Mouse (Mus musculus) forebrain, embryonic 10.5 days (tissue): ENCODE measurements at regions not wholly inside any gene's neighbourhood (a gene's known extent, or its start where the extent isn't known, plus 50 kb on each side); places are given as distances from the start of the nearest gene placed in this dataset.
A peak's percentile ranks its signal among the peaks of the same experiment; 100 is the strongest.

Experiments
- DNase-seq: peaks from one replicate; pipeline ENCODE4 v3.0.0-alpha.2; 2017; ENCODE audit warnings: low spot score; ENCODE audit errors: extremely low spot score
- H3K27ac ChIP-seq: fragments of 300-500 bp; sonication (generic); 2 replicates; pipeline ENCODE4 v1.5.1; 2016; ENCODE audit warnings: mild to moderate bottlenecking
- H3K27me3 ChIP-seq: fragments of 300-500 bp; sonication (generic); 2 replicates; pipeline ENCODE4 v1.6.1; 2016; ENCODE audit warnings: mild to moderate bottlenecking; ENCODE audit not compliant: poor library complexity, severe bottlenecking
- H3K36me3 ChIP-seq: fragments of 300-500 bp; sonication (generic); replicated peaks from 2 replicates; pipeline ENCODE4 v1.6.1; 2016; ENCODE audit warnings: mild to moderate bottlenecking, moderate library complexity
- H3K4me1 ChIP-seq: fragments of 300-500 bp; sonication (generic); 2 replicates; pipeline ENCODE4 v1.6.1; 2016
- H3K4me3 ChIP-seq: fragments of 300-500 bp; sonication (generic); 2 replicates; pipeline ENCODE4 v1.5.1; 2016; ENCODE audit warnings: mild to moderate bottlenecking, moderate library complexity
- H3K9me3 ChIP-seq: fragments of 300-500 bp; sonication (generic); 2 replicates; pipeline ENCODE4 v1.6.1; 2016; ENCODE audit warnings: mild to moderate bottlenecking, moderate library complexity
- WGBS: fragments of 180-500 bp; shearing (Covaris S2); methylation state at CpG from one replicate; pipeline ENCODE4 v1.1.7; 2016; 5-methylcytosine and 5-hydroxymethylcytosine counted together

DNA sequence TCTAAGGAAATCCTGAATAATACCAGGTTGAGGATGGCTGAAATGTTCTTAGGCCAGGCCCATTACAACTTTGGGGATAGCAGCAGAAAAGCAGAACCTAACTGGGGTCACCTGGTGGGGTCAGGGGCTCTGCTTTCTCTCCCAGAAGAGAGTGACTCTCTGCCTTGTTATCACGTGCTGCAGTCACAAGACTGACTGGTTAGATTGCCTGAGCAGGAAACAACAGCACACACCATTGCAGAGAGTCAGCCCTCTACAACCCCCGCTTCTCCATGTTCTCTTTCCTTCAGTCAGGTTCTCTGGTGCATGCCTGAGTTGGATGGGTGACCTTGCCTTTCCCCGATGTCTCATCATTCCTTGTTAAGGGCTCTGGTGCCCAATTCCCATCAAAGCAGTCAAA lies 91.2 kb upstream of the Hsd17b12 start:
- Histone ChIP-seq H3K27me3 (peaks cover 55% of the 10 kb centered on the region), H3K9me3 (no peaks in the 10 kb centered on the region), H3K27ac (no peak overlapping the region), H3K4me3 (no peak overlapping the region), H3K36me3 (peaks cover 18% of the 10 kb centered on the region), H3K4me1 (peaks cover 38% of the 10 kb centered on the region)
- WGBS = 66% methylated on average over 3 of the region's 3 CpGs
- no peak for DNase-seq

GRCm38 (mm10) chr2:94246851-94247471 lies 89.2 kb upstream of the Hsd17b12 start:
- WGBS = 1% methylated on average over 30 of the region's 30 CpGs
- DNase-seq = no peak
- Histone ChIP-seq H3K9me3 (no peaks in the 10 kb centered on the region), H3K4me1 (peaks cover 53% of the 10 kb centered on the region), H3K27me3 (peaks cover 75% of the 10 kb centered on the region), H3K27ac (peak overlapping the region; percentile 61), H3K36me3 (peaks cover 13% of the 10 kb centered on the region), H3K4me3 (peak overlapping the region; percentile 51)

- Histone ChIP-seq H3K9me3 (no peaks in the 10 kb centered on the region), H3K4me3 (peak overlapping the region; percentile 51; the same call in 1 of the 2 replicates), H3K27me3 (peaks cover 83% of the 10 kb centered on the region), H3K36me3 (0 out of 2 replicates have a peak, but pooled peaks cover 5% of the 10 kb centered on the region), H3K27ac (no peak overlapping the region), H3K4me1 (peaks cover 59% of the 10 kb centered on the region)
- WGBS = 37% methylated on average over 9 of the region's 9 CpGs
- DNase-seq = no peak
These were observed 88.4 kb upstream of the Hsd17b12 start for GRCm38 (mm10) chr2:94246180-94246611.

- Histone ChIP-seq H3K27me3 (peaks cover 90% of the 10 kb centered on the region), H3K27ac (no peak overlapping the region), H3K4me1 (peaks cover 67% of the 10 kb centered on the region), H3K9me3 (no peaks in the 10 kb centered on the region), H3K36me3 (0 out of 2 replicates have a peak, but pooled peaks cover 2% of the 10 kb centered on the region), H3K4me3 (peak overlapping the region; percentile 29; the same call in 1 of the 2 replicates)
- DNase-seq = peak; percentile 82
- WGBS = 1% methylated on average over 16 of the region's 16 CpGs
These were observed 87.7 kb upstream of the Hsd17b12 start for GRCm38 (mm10) chr2:94245305-94245959.

GRCm38 (mm10) chr2:94244140-94244539 lies 86.4 kb upstream of the Hsd17b12 start:
- H3K4me3 ChIP-seq = no peak overlapping the region; the same call in 1 of the 2 replicates

GRCm38 (mm10) chr2:94243053-94243916 lies 85.5 kb upstream of the Hsd17b12 start:
- no peak overlapping the region for H3K27ac ChIP-seq
- peak; percentile 48 for DNase-seq
- peaks cover 100% of the 10 kb centered on the region for H3K27me3 ChIP-seq
- H3K36me3 ChIP-seq = no peaks in the 10 kb centered on the region
- peak overlapping the region; percentile 46 for H3K4me3 ChIP-seq
- H3K9me3 ChIP-seq = no peaks in the 10 kb centered on the region
- peaks cover 77% of the 10 kb centered on the region for H3K4me1 ChIP-seq
- WGBS = under 1% methylated on average over 50 of the region's 50 CpGs

More at GRCm38 (mm10) chr2:94244140-94244539, 86.4 kb upstream of the Hsd17b12 start:
- H3K27me3 ChIP-seq = peaks cover 100% of the 10 kb centered on the region
- no peaks in the 10 kb centered on the region for H3K9me3 ChIP-seq
- no peaks in the 10 kb centered on the region for H3K36me3 ChIP-seq
- H3K27ac ChIP-seq = no peak overlapping the region
- peaks cover 77% of the 10 kb centered on the region for H3K4me1 ChIP-seq
- WGBS = 0% methylated on average over 9 of the region's 9 CpGs
- no peak for DNase-seq

- WGBS = 0% methylated on average over 7 of the region's 7 CpGs
- peaks cover 73% of the 10 kb centered on the region for H3K4me1 ChIP-seq
These were observed 84.8 kb upstream of the Hsd17b12 start for GRCm38 (mm10) chr2:94242406-94243052.

DNA sequence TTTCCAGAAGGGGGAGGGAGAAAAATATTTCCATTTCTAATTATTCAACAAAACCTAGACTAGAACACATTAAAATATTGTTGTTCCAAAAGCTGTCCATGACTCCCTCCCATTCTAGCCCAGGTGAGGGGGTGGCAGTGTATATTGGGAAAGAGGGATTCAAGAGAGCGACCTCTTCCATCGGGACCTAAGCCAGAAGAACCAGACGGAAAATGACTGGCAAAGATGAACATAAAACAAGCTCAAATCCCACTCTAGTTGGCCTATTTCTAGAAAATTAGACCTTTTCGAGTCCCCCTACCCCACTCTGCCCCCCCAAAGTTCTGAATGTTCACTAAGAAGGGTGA lies 84.3 kb upstream of the Hsd17b12 start:
- Histone ChIP-seq H3K4me1 (peaks cover 68% of the 10 kb centered on the region), H3K36me3 (no peaks in the 10 kb centered on the region), H3K4me3 (peak overlapping the region; percentile 58), H3K27ac (no peak overlapping the region), H3K27me3 (peaks cover 100% of the 10 kb centered on the region), H3K9me3 (no peaks in the 10 kb centered on the region)
- WGBS = 7% methylated on average over 4 of the region's 4 CpGs
- DNase-seq = no peak

More at GRCm38 (mm10) chr2:94242406-94243052, 84.8 kb upstream of the Hsd17b12 start:
- H3K27ac ChIP-seq = no peak overlapping the region
- peaks cover 100% of the 10 kb centered on the region for H3K27me3 ChIP-seq
- no peak for DNase-seq
- no peaks in the 10 kb centered on the region for H3K9me3 ChIP-seq
- H3K4me3 ChIP-seq = peak overlapping the region; percentile 46
- H3K36me3 ChIP-seq = no peaks in the 10 kb centered on the region

DNA sequence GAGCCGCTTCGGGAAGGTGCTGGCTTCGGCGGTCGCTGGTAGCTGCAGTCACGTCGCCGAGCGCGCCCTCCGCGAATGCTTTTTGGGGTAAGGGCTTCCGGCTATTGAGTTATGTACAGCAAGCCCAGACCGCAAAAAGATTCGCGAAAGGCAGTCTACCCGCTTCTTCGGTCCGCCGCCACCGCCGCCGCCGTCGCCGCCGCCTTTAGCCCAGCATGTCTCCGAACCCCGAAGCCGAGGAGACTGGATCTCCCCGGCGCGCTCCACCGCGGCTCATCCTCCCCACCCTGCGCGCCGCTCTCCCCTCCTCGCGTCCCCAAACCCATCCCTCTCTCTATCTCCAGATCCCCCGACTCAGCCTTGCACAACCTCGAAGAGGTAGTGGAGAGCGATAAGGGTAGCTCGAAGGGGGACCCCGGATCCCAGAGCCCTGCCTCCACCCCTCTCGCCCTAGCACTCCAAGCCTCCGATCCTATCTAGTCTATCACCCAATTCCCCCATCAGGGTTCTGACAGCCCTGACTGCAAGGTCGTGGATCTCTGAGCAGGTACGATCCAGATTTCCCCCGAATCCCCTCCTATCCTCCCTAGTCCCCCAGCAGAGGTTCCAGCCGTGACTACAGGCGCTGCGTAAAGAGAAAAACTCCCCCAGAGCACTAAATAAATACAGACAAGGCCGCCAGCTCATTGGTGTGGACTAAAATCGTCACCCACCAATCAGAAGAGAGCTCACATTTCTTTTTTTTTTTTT lies 83.7 kb upstream of the Hsd17b12 start:
- under 1% methylated on average over 55 of the region's 55 CpGs for WGBS
- no peaks in the 10 kb centered on the region for H3K9me3 ChIP-seq
- peak; percentile 54 for DNase-seq
- peaks cover 99% of the 10 kb centered on the region for H3K27me3 ChIP-seq
- H3K27ac ChIP-seq = no peak overlapping the region
- H3K36me3 ChIP-seq = no peaks in the 10 kb centered on the region
- H3K4me1 ChIP-seq = peaks cover 62% of the 10 kb centered on the region
- peak overlapping the region; percentile 58 for H3K4me3 ChIP-seq

GRCm38 (mm10) chr2:94240411-94240810 lies 82.6 kb upstream of the Hsd17b12 start:
- no peaks in the 10 kb centered on the region for H3K36me3 ChIP-seq
- WGBS = under 1% methylated on average over 17 of the region's 17 CpGs
- DNase-seq = no peak

DNA sequence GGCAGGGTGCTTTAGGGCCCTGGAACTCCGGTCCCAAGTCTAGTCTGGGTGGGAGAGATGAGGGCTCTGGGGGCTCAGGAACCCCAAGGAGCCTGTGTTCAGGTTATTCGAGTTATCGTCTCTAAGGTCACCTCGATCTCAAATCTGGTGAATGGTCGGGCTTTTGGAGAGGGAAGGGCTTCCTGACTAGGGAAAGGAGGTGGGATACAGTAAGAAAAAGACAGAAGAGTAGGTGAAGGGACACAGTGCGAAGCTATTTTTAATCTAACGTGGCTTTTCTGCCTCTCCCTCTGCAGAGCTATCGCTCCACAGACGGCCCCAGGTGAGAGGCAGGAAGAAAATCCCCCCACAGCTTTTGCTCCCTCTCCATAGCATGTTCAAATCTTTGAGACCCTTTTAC lies 81.8 kb upstream of the Hsd17b12 start:
- no peak for DNase-seq
- Histone ChIP-seq H3K9me3 (no peaks in the 10 kb centered on the region), H3K27ac (no peak overlapping the region), H3K27me3 (peaks cover 89% of the 10 kb centered on the region), H3K36me3 (no peaks in the 10 kb centered on the region), H3K4me3 (no peak overlapping the region; the same call in 1 of the 2 replicates), H3K4me1 (peaks cover 46% of the 10 kb centered on the region)
- 12% methylated on average over 9 of the region's 9 CpGs for WGBS

More at GRCm38 (mm10) chr2:94240411-94240810, 82.6 kb upstream of the Hsd17b12 start:
- Histone ChIP-seq H3K27me3 (peaks cover 98% of the 10 kb centered on the region), H3K27ac (no peak overlapping the region), H3K4me1 (peaks cover 52% of the 10 kb centered on the region), H3K9me3 (no peaks in the 10 kb centered on the region), H3K4me3 (peak overlapping the region; percentile 58)

- Histone ChIP-seq H3K36me3 (no peaks in the 10 kb centered on the region), H3K9me3 (no peaks in the 10 kb centered on the region), H3K4me3 (no peak overlapping the region), H3K27ac (no peak overlapping the region), H3K4me1 (peaks cover 21% of the 10 kb centered on the region), H3K27me3 (peaks cover 58% of the 10 kb centered on the region)
- WGBS = 45% methylated on average over 3 of the region's 3 CpGs
- no peak for DNase-seq
These were observed 78.7 kb upstream of the Hsd17b12 start for GRCm38 (mm10) chr2:94236479-94236878.
